Mouse (Mus musculus) CH12.LX (cell line): ENCODE results near the gene Clip3. TPM values are rescaled to one million over a fixed set of nuclear protein-coding genes. Genes with fewer than 3 reads are reported as not detected.

ENCODE experiments used
- DNase-seq: peaks from one replicate; pipeline ENCODE4 v3.0.0-alpha.2; 2013; ENCODE audit errors: extremely low read depth
- H3K27ac ChIP-seq: 2 replicates; pipeline ENCODE4 v1.5.1; 2012; ENCODE audit warnings: low read depth, mild to moderate bottlenecking, control low read depth, moderate library complexity; ENCODE audit not compliant: insufficient read depth
- H3K27me3 ChIP-seq: replicated peaks from 2 replicates; pipeline ENCODE3; 2012; ENCODE audit warnings: inconsistent platforms
- H3K36me3 ChIP-seq, 2 experiments: replicated peaks in 1 of 2; 2 replicates each; pipeline versions ENCODE3 to v1.6.1; 2012; ENCODE audit warnings: inconsistent platforms in 1 of 2, low read length in 1 of 2, mild to moderate bottlenecking in 1 of 2, mixed read lengths in 1 of 2, moderate library complexity in 1 of 2; ENCODE audit not compliant: control insufficient read depth in 1 of 2, insufficient read depth in 1 of 2
- H3K4me1 ChIP-seq, 2 experiments: 2 replicates each; pipeline ENCODE4 v1.6.1; 2012; ENCODE audit warnings: inconsistent platforms in 1 of 2, moderate library complexity in 1 of 2; ENCODE audit not compliant: insufficient read depth in 2 of 2, control insufficient read depth in 1 of 2
- H3K4me2 ChIP-seq: 2 replicates; pipeline ENCODE4 v1.6.1; 2012; ENCODE audit warnings: low read depth, mild to moderate bottlenecking, control low read depth; ENCODE audit not compliant: poor library complexity, insufficient read depth, severe bottlenecking
- H3K4me3 ChIP-seq, 3 experiments: fragments of 150-350 bp in 1 of 3; sonication (generic) in 1 of 3; replicated peaks in 1 of 3; 2 replicates each; pipeline versions ENCODE3 to v1.5.1; 2011 to 2012; ENCODE audit warnings: low read depth in 2 of 3, low read length in 2 of 3, mild to moderate bottlenecking in 2 of 3, moderate library complexity in 2 of 3, control low read depth in 1 of 3, improper control_type of control experiment in 1 of 3, inconsistent platforms in 1 of 3, mixed read lengths in 1 of 3; ENCODE audit not compliant: poor library complexity in 1 of 3
- H3K79me2 ChIP-seq: replicated peaks from 2 replicates; pipeline ENCODE4 v1.6.1; 2012; ENCODE audit warnings: mild to moderate bottlenecking, moderate library complexity; ENCODE audit not compliant: control insufficient read depth, poor library complexity, insufficient read depth, severe bottlenecking; ENCODE audit errors: extremely low read depth
- H3K9ac ChIP-seq: 2 replicates; pipeline ENCODE4 v1.6.1; 2012; ENCODE audit warnings: low read depth, mild to moderate bottlenecking, control low read depth, moderate library complexity; ENCODE audit not compliant: insufficient read depth
- H3K9me3 ChIP-seq: replicated peaks from 2 replicates; pipeline ENCODE3; 2012; ENCODE audit warnings: low read length, inconsistent platforms, mixed read lengths
- CHD2 ChIP-seq: IDR thresholded peaks from 2 replicates; pipeline ENCODE4 v1.6.1; 2011; ENCODE audit warnings: low read length, improper control_type of control experiment
- CTCF ChIP-seq, 2 experiments: IDR thresholded peaks in 1 of 2; conservative IDR thresholded peaks in 1 of 2; 2 replicates each; pipeline ENCODE4 v1.5.1; 2011 to 2012; ENCODE audit warnings: low read depth in 2 of 2, low read length in 2 of 2, improper control_type of control experiment in 1 of 2, inconsistent platforms in 1 of 2, mild to moderate bottlenecking in 1 of 2, moderate library complexity in 1 of 2
- HCFC1 ChIP-seq: IDR thresholded peaks from 2 replicates; pipeline ENCODE4 v1.6.1; 2012; ENCODE audit warnings: low read depth, mild to moderate bottlenecking, inconsistent platforms, low read length, improper control_type of control experiment
- JUN ChIP-seq: IDR thresholded peaks from 2 replicates; pipeline ENCODE4 v1.6.1; 2011; ENCODE audit warnings: low read depth, mild to moderate bottlenecking, low read length, improper control_type of control experiment, moderate library complexity; ENCODE audit not compliant: insufficient read depth
- SIN3A ChIP-seq: IDR thresholded peaks from 2 replicates; pipeline ENCODE4 v1.6.1; 2012; ENCODE audit warnings: low read length, improper control_type of control experiment, inconsistent platforms
- TCF12 ChIP-seq: IDR thresholded peaks from 2 replicates; pipeline ENCODE4 v1.6.1; 2014; ENCODE audit warnings: low read depth, mild to moderate bottlenecking, inconsistent platforms, low read length, improper control_type of control experiment
- USF1 ChIP-seq: IDR thresholded peaks from 2 replicates; pipeline ENCODE4 v1.6.1; 2014; ENCODE audit warnings: low read depth, mild to moderate bottlenecking, inconsistent platforms, low read length, improper control_type of control experiment
- USF2 ChIP-seq: conservative IDR thresholded peaks from 2 replicates; pipeline ENCODE4 v1.6.1; 2011; ENCODE audit warnings: low read depth, low read length, improper control_type of control experiment
- ZC3H11A ChIP-seq: IDR thresholded peaks from 2 replicates; pipeline ENCODE4 v1.6.1; 2012; ENCODE audit warnings: low read depth, mild to moderate bottlenecking, inconsistent platforms, low read length, improper control_type of control experiment
- dilution Hi-C: fragments of 300-500 bp; cut with MboI; formaldehyde crosslinking; loops from 2 replicates; pipeline ENCODE4 v1.14.3; 2020; ENCODE audit warnings: low sequenced_read_pairs; ENCODE audit not compliant: extremely low pct_unique_long_range_greater_than_20kb, extremely low pct_ligation_motif_present
- in situ Hi-C: fragments of 300-500 bp; cut with MboI; formaldehyde crosslinking; loops from 3 replicates; pipeline ENCODE4 v1.14.3; 2019; ENCODE audit warnings: low sequenced_read_pairs, low pct_ligation_motif_present, low pct_unique_long_range_greater_than_20kb, mixed read lengths
- polyA plus RNA-seq: library from polyadenylated mRNA; unstranded; fragments of >175 nt; gene quantifications from 2 replicates; pipeline ENCODE4 v1.2.1, GENCODE M21; 2012; ENCODE audit warnings: low read depth; ENCODE audit not compliant: insufficient read length
- total RNA-seq, 2 experiments: library from RNA; depleted of rRNA; stranded (reverse); fragments of 300-350 nt in 1 of 2; fragments of >200 nt in 1 of 2; gene quantifications; 2 replicates each; pipeline ENCODE4 v1.2.3; 2012 to 2014

Gene Clip3
- total and polyA plus RNA-seq, 3 experiments, result not detected

DNA sequence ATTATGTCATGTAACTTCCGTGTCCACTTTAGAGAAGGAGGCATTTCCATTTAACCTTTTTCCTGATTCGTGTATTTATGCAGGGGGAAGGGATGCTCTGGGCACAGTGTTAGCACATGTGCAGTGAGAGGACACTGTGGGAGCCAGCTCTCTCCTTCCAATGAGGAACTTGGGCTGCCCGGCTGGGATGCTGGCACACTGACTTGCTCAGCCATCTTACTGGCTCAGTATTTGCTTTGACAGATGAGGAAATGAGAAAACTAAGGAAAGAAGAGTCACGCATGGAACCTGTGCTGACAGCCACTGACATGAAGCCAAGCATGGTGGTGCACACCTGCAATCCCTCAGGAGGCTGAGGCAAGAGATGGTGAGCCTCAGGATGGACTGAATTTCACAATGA is 21.9 kb upstream of the Clip3 start:
- Histone ChIP-seq H3K27me3 (no peaks in the 10 kb centered on the region), H3K4me1 (peaks cover 0 to 8% of the 10 kb centered on the region in 2 experiments; a peak in 2 of 4 replicates), H3K9ac (no peak overlapping the region), H3K4me3 (no peak overlapping the region), H3K9me3 (no peaks in the 10 kb centered on the region), H3K27ac (no peak overlapping the region), H3K79me2 (no peaks in the 10 kb centered on the region), H3K36me3 (peaks cover 58 to 90% of the 10 kb centered on the region in 2 experiments), H3K4me2 (no peak overlapping the region)
- dilution Hi-C loops (no loop called here), in situ Hi-C loops (no loop called here)
- no peak for DNase-seq
- TF ChIP-seq USF1 (no peak), CHD2 (no peak), CTCF (conservative IDR thresholded peaks at IDR 0.05 in 1 of 2, IDR thresholded peaks at IDR 0.05 in 1 of 2; ENCODE audit: low read depth in 2 of 2, low read length in 2 of 2) (no peak)

DNA sequence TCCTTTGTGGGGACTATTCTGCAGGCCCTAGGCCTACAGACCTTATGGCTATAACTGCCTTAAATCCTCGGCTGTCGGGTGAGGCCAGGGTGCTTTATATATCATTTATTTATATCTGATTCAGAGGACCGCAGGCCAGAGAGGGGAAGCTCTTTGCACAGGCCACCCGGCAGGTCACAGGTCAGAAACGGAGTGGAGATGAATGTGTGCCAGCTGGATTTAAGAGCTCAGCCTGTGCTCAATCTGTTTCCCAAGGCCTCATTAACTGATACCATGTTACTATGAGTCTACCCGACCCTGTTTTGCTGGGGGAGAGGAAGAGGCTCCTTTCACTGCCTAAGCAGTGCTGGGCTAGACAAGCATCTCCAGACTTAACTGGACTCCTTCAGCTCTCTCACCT is 17.1 kb upstream of the Clip3 start:
- Histone ChIP-seq H3K4me3 (no peak overlapping the region), H3K4me1 (peaks cover 0 to 29% of the 10 kb centered on the region in 2 experiments; a peak in 2 of 4 replicates), H3K79me2 (peaks cover 5% of the 10 kb centered on the region; the same call in 1 of the 2 replicates), H3K4me2 (no peak overlapping the region), H3K9ac (no peak overlapping the region), H3K27ac (no peak overlapping the region), H3K9me3 (no peaks in the 10 kb centered on the region)
- dilution Hi-C loops, result no loop called here
- in situ Hi-C loops, result no loop called here
- no peak for TF ChIP-seq SIN3A
- TF ChIP-seq, all 38 proteins: peak for 0
- H3K36me3 ChIP-seq, result peaks cover 29 to 67% of the 10 kb centered on the region in 2 experiments
- DNase-seq, result no peak
- no peaks in the 10 kb centered on the region for H3K27me3 ChIP-seq

DNA sequence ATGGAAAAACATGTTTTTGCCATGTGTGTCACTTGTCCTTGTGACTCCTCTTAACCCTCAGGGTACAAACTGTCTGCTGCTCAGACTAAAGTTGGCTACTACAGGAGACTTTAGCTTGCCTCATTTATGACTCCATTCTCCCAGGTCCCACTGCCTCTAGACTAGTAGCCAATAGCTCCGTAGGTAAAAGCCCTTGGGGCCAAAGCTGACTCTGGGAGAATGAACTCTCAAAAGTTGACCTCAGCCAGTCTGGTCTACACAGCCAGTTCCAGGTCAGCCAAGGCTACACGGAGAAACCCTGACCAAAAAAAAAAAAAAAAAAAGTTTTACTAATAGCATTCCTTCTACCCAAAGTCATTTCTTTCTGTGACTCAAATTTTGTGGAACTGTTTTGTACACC is 12.6 kb upstream of the Clip3 start:
- Histone ChIP-seq H3K27me3 (no peaks in the 10 kb centered on the region), H3K27ac (no peak overlapping the region), H3K79me2 (peaks cover 5% of the 10 kb centered on the region; the same call in 1 of the 2 replicates), H3K4me3 (peak overlapping the region in 2 of 3 experiments; percentile 61 to 76), H3K9me3 (no peaks in the 10 kb centered on the region), H3K4me1 (peaks cover 5 to 38% of the 10 kb centered on the region in 2 experiments)
- dilution Hi-C loops, result no loop called here
- no peak for DNase-seq
- TF ChIP-seq ZC3H11A (no peak), SIN3A (no peak), TCF12 (no peak), JUN (no peak), USF2 (no peak), HCFC1 (no peak)
- TF ChIP-seq, all 38 proteins: peak for 0
- peak overlapping the region; percentile 83 for H3K4me2 ChIP-seq
- in situ Hi-C loops, result no loop called here
- H3K9ac ChIP-seq, result peak overlapping the region; percentile 67; the same call in 1 of the 2 replicates
- H3K36me3 ChIP-seq, result peaks cover 0 to 24% of the 10 kb centered on the region in 2 experiments
